Mouse (Mus musculus) C2C12 (cell line): Measurements from ENCODE around the gene Serpina9. TPM values are rescaled to one million over a fixed set of nuclear protein-coding genes. Genes with fewer than 3 reads are reported as not detected.

Experiments
- H3K27me3 ChIP-seq: one replicate; pipeline ENCODE4 v1.6.1; 2011; ENCODE audit not compliant: control insufficient read depth, insufficient read depth, insufficient read length
- H3K36me3 ChIP-seq: one replicate; pipeline ENCODE4 v1.6.1; 2011; ENCODE audit not compliant: control insufficient read depth, insufficient read depth
- H3K4me3 ChIP-seq: one replicate; pipeline ENCODE4 v1.5.1; 2011; ENCODE audit warnings: mild to moderate bottlenecking, control low read depth; ENCODE audit not compliant: poor library complexity, insufficient read depth, severe bottlenecking
- H3K79me2 ChIP-seq: one replicate; pipeline ENCODE4 v1.6.1; 2011; ENCODE audit not compliant: control insufficient read depth, insufficient read depth
- H3K79me3 ChIP-seq: one replicate; pipeline ENCODE4 v1.6.1; 2011; ENCODE audit warnings: low read depth, control low read depth
- H3ac ChIP-seq: one replicate; pipeline ENCODE3; 2011; ENCODE audit warnings: low read depth; ENCODE audit not compliant: control insufficient read depth, insufficient read length
- CEBPB ChIP-seq: IDR thresholded peaks from one replicate; pipeline ENCODE4 v1.6.1; 2011; ENCODE audit warnings: low read depth, mild to moderate bottlenecking, control low read depth, moderate library complexity
- CTCF ChIP-seq: IDR thresholded peaks from one replicate; pipeline ENCODE4 v1.5.1; 2011; ENCODE audit not compliant: control insufficient read depth, insufficient read depth, insufficient read length
- FOSL1 ChIP-seq: IDR thresholded peaks from one replicate; pipeline ENCODE4 v1.8.0; 2011; ENCODE audit warnings: mild to moderate bottlenecking, low read length; ENCODE audit not compliant: poor library complexity, insufficient read depth, severe bottlenecking
- MAX ChIP-seq: IDR thresholded peaks from one replicate; pipeline ENCODE4 v1.6.1; 2011; ENCODE audit warnings: mild to moderate bottlenecking, control low read depth
- MYOD1 ChIP-seq: IDR thresholded peaks from one replicate; pipeline ENCODE4 v1.6.1; 2011; ENCODE audit warnings: low read depth; ENCODE audit not compliant: control insufficient read depth, insufficient read length
- MYOG ChIP-seq: IDR thresholded peaks from one replicate; pipeline ENCODE4 v1.6.1; 2011; ENCODE audit not compliant: control insufficient read depth, insufficient read length; ENCODE audit errors: extremely low read depth
- USF1 ChIP-seq: IDR thresholded peaks from one replicate; pipeline ENCODE4 v1.6.1; 2011; ENCODE audit warnings: low read depth, mild to moderate bottlenecking, control low read depth, moderate library complexity
- polyA plus RNA-seq: library from polyadenylated mRNA; unstranded; fragments of >200 nt; fragmentation: generic; extraction: Trizol; gene quantifications from one replicate; pipeline ENCODE4 v1.2.1, GENCODE M21; 2012; ENCODE audit warnings: missing spikeins

The Serpina9 gene
- polyA plus RNA-seq, 1 experiment, result 0.01 TPM

- no peaks in the 10 kb centered on the region for H3K79me2 ChIP-seq
These were observed 13.0 kb downstream of the Serpina9 start for GRCm38 (mm10) chr12:104000594-104000993.

GRCm38 (mm10) chr12:103999611-104000010, 13.9 kb downstream of the Serpina9 start:
- H3ac ChIP-seq, result no peak overlapping the region
- H3K27me3 ChIP-seq, result no peaks in the 10 kb centered on the region
- TF ChIP-seq CEBPB, result no peak
- no peak for TF ChIP-seq FOSL1
- no peak for TF ChIP-seq MYOG
- TF ChIP-seq USF1, result no peak
- TF ChIP-seq CTCF, result no peak
- TF ChIP-seq MYOD1, result no peak
- TF ChIP-seq MAX, result no peak
- no peak overlapping the region for H3K4me3 ChIP-seq
- no peaks in the 10 kb centered on the region for H3K79me3 ChIP-seq
- H3K79me2 ChIP-seq, result no peaks in the 10 kb centered on the region
- H3K36me3 ChIP-seq, result no peaks in the 10 kb centered on the region

More at GRCm38 (mm10) chr12:104000594-104000993, 13.0 kb downstream of the Serpina9 start:
- Histone ChIP-seq H3K36me3 (no peaks in the 10 kb centered on the region), H3ac (no peak overlapping the region), H3K4me3 (no peak overlapping the region), H3K79me3 (no peaks in the 10 kb centered on the region), H3K27me3 (no peaks in the 10 kb centered on the region)
- TF ChIP-seq FOSL1, result peak; percentile 36
- TF ChIP-seq CEBPB, result no peak

- Histone ChIP-seq H3K79me3 (no peaks in the 10 kb centered on the region), H3ac (no peak overlapping the region), H3K4me3 (no peak overlapping the region), H3K36me3 (no peaks in the 10 kb centered on the region), H3K79me2 (no peaks in the 10 kb centered on the region), H3K27me3 (no peaks in the 10 kb centered on the region)
- TF ChIP-seq FOSL1 (no peak), CEBPB (no peak), MYOG (no peak), USF1 (no peak), MAX (no peak), CTCF (no peak)
These were observed 17.0 kb downstream of the Serpina9 start for GRCm38 (mm10) chr12:103996513-103996912.

- Histone ChIP-seq H3K79me3 (no peaks in the 10 kb centered on the region), H3ac (no peak overlapping the region), H3K79me2 (no peaks in the 10 kb centered on the region), H3K36me3 (no peaks in the 10 kb centered on the region), H3K4me3 (no peak overlapping the region), H3K27me3 (no peaks in the 10 kb centered on the region)
- peak; percentile 70 for TF ChIP-seq CTCF
- TF ChIP-seq FOSL1, result no peak
These were observed 18.1 kb downstream of the Serpina9 start for GRCm38 (mm10) chr12:103995292-103996072.

- Histone ChIP-seq H3K79me2 (no peaks in the 10 kb centered on the region), H3K36me3 (no peaks in the 10 kb centered on the region), H3K79me3 (no peaks in the 10 kb centered on the region), H3K4me3 (no peak overlapping the region), H3K27me3 (no peaks in the 10 kb centered on the region), H3ac (no peak overlapping the region)
- no peak for TF ChIP-seq MYOD1
- TF ChIP-seq CTCF, result no peak
- TF ChIP-seq FOSL1, result no peak
- TF ChIP-seq CEBPB, result no peak
- TF ChIP-seq MYOG, result no peak
- no peak for TF ChIP-seq USF1
- no peak for TF ChIP-seq MAX
These were observed 20.6 kb downstream of the Serpina9 start for GRCm38 (mm10) chr12:103992945-103993344.

GRCm38 (mm10) chr12:103989857-103990256, 23.7 kb downstream of the Serpina9 start, which contains the start of gene Serpina11:
Gene Serpina11, minus strand, starts transcription at chr12:103989957.
- TF ChIP-seq CEBPB (no peak), USF1 (no peak), CTCF (no peak), MYOD1 (no peak), FOSL1 (no peak), MYOG (no peak), MAX (no peak)

More at GRCm38 (mm10) chr12:103989857-103990256, 23.7 kb downstream of the Serpina9 start, which contains the start of gene Serpina11:
- Histone ChIP-seq H3K79me2 (no peaks in the 10 kb centered on the region), H3K36me3 (no peaks in the 10 kb centered on the region), H3K27me3 (no peaks in the 10 kb centered on the region), H3K4me3 (no peak within 1 kb of the TSS), H3ac (no peak within 1 kb of the TSS), H3K79me3 (no peaks in the 10 kb centered on the region)
